In the genomic region with DNA sequence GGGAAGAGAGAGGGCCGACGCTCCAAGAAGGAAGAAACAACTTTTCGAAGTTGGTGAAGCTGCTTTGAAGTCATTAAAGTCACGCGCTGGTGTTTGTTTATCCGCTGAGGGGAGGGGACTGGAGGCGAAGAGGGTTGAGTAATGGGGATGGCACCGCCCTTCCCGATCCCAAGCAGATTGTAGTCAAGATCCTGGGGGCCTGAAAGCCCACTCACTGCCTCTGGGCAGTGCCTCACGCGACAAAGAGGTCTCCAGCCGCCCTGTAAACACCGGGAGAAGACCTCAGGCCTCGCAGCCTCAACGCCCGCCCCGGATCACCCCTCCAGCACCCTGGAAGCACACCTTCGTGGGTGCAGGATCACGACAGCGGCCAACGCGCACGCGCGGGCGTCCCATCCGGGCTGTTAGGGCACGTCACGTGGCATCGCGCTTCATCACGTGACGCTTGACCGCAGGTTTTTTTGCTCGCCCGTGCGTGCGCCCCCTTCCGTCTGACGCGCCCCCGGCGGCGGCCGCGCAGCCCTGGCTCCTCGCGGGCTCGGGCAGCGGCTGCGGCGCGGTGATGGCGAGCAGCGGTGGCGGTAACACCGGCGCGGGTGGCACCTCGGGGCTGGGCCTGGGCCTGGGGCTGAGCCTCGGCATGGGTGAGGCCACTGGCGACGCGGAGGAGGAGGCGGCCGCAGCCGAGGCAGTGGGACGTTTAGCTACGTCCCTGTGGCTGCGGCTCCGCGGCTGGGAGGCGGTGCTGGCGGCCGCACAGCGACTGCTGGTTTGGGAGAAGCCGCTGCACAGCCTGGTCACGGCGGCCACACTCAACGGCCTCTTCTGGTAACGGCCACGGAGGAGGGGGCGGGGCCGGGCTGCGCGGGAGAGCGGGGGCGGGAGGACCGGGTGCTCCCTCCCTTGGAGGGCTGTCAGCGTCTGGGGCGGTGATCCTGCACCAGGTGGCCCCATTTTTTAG, we compare ENCODE assay signal across 7 mouse cellular contexts. TPM values are rescaled to one million over a fixed set of nuclear protein-coding genes. Genes with fewer than 3 reads are reported as not detected.
DNase-seq lines count a peak whose midpoint lies in the region; ATAC-seq lines count a peak whose summit lies in the region.

TSS of gene Cnppd1 (minus strand) at position 411 of the 961 bp plus-strand sequence.
TSS of gene Retreg2 (plus strand) at position 478 of the 961 bp plus-strand sequence.

- H3K27ac ChIP-seq in embryonic facial prominence, embryonic 11.5 days (replicated peaks; ENCODE audit: low read depth, low read length) = peak within 1 kb of the TSS; percentile 73
- peak within 1 kb of the TSS; percentile 93 for H3K27ac ChIP-seq in limb, embryonic 11.5 days (replicated peaks; ENCODE audit: low read depth, low read length)
- H3K27ac ChIP-seq in midbrain, embryonic 14.5 days (replicated peaks; ENCODE audit: low read depth, low read length) = peak within 1 kb of the TSS; percentile 98

- H3K4me1 ChIP-seq in embryonic facial prominence, embryonic 11.5 days (ENCODE audit: control insufficient read depth, insufficient read depth, low read length) = no peaks in the 10 kb centered on the region
- peaks cover 7% of the 10 kb centered on the region for H3K4me1 ChIP-seq in limb, embryonic 11.5 days (ENCODE audit: control insufficient read depth, insufficient read depth, low read length)
- H3K4me1 ChIP-seq in midbrain, embryonic 14.5 days (ENCODE audit: control insufficient read depth, insufficient read depth, low read length) = peaks cover 17% of the 10 kb centered on the region

- H3K4me2 ChIP-seq in embryonic facial prominence, embryonic 11.5 days (ENCODE audit: low read depth, low read length) = peak within 1 kb of the TSS; percentile 94
- H3K4me2 ChIP-seq in limb, embryonic 11.5 days (ENCODE audit: low read depth, severe bottlenecking) = peak within 1 kb of the TSS; percentile 93
- peak within 1 kb of the TSS; percentile 97 for H3K4me2 ChIP-seq in midbrain, embryonic 14.5 days (ENCODE audit: low read length)

- H3K9ac ChIP-seq in embryonic facial prominence, embryonic 11.5 days (replicated peaks; ENCODE audit: low read length) = peak within 1 kb of the TSS; percentile 70
- H3K9ac ChIP-seq in limb, embryonic 11.5 days (ENCODE audit: low read length) = peak within 1 kb of the TSS; percentile 88
- H3K9ac ChIP-seq in midbrain, embryonic 14.5 days (replicated peaks; ENCODE audit: low read length) = peak within 1 kb of the TSS; percentile 97

- peaks cover 13% of the 10 kb centered on the region for H3K36me3 ChIP-seq in embryonic facial prominence, embryonic 11.5 days (replicated peaks; ENCODE audit: control insufficient read depth, insufficient read depth, low read depth, low read length)
- H3K36me3 ChIP-seq in limb, embryonic 11.5 days (ENCODE audit: control insufficient read depth, insufficient read depth, low read length) = peaks cover 12% of the 10 kb centered on the region
- peaks cover 55% of the 10 kb centered on the region for H3K36me3 ChIP-seq in midbrain, embryonic 14.5 days (ENCODE audit: control insufficient read depth, insufficient read depth, low read length)

- WGBS in embryonic facial prominence, embryonic 11.5 days = under 1% methylated on average over 70 of the region's 91 CpGs
- WGBS in limb, embryonic 11.5 days = under 1% methylated on average over 80 of the region's 91 CpGs
- under 1% methylated on average over 90 of the region's 91 CpGs for WGBS in midbrain, embryonic 14.5 days

- H3K4me3 ChIP-seq in embryonic facial prominence, embryonic 11.5 days (ENCODE audit: low read depth, low read length) = peak within 1 kb of the TSS; percentile 57
- H3K4me3 ChIP-seq in limb, embryonic 11.5 days (ENCODE audit: low read depth, low read length) = peak within 1 kb of the TSS; percentile 73
- peak within 1 kb of the TSS; percentile 92 for H3K4me3 ChIP-seq in midbrain, embryonic 14.5 days (replicated peaks; ENCODE audit: low read depth, low read length)

- DNase-seq in adrenal gland, postnatal 14 days = peak; percentile 98
- DNase-seq in embryonic facial prominence, embryonic 11.5 days (ENCODE audit: low spot score) = peak; percentile 96
- peak; percentile 100 for DNase-seq in heart, adult 11 months
- peak; percentile 98 for DNase-seq in kidney, adult 18-20 months
- DNase-seq in limb, embryonic 11.5 days (ENCODE audit: low spot score) = peak; percentile 97
- DNase-seq in midbrain, embryonic 14.5 days = peak; percentile 98
- peak; percentile 94 to 95 for DNase-seq in spleen, adult 18-20 months

- no peaks in the 10 kb centered on the region for H3K27me3 ChIP-seq in embryonic facial prominence, embryonic 11.5 days (ENCODE audit: control insufficient read depth, insufficient read depth, low read length)
- no peaks in the 10 kb centered on the region for H3K27me3 ChIP-seq in limb, embryonic 11.5 days (ENCODE audit: control insufficient read depth, insufficient read depth, low read length)
- H3K27me3 ChIP-seq in midbrain, embryonic 14.5 days (ENCODE audit: control insufficient read depth, insufficient read depth, low read length) = no peaks in the 10 kb centered on the region

- peak; percentile 85 for ATAC-seq in embryonic facial prominence, embryonic 11.5 days (replicated peaks; ENCODE audit: insufficient number of reproducible peaks, low FRiP score, low TSS enrichment, low read depth)
- peak; percentile 85 for ATAC-seq in limb, embryonic 11.5 days (ENCODE audit: insufficient number of reproducible peaks, low FRiP score, low TSS enrichment, low read depth)
- ATAC-seq in midbrain, embryonic 14.5 days (ENCODE audit: low FRiP score, low TSS enrichment) = peak; percentile 92

- no peaks in the 10 kb centered on the region for H3K9me3 ChIP-seq in embryonic facial prominence, embryonic 11.5 days (replicated peaks; ENCODE audit: control insufficient read depth, low read length)
- H3K9me3 ChIP-seq in limb, embryonic 11.5 days (ENCODE audit: control insufficient read depth, low read length) = no peaks in the 10 kb centered on the region
- H3K9me3 ChIP-seq in midbrain, embryonic 14.5 days (ENCODE audit: control insufficient read depth, low read length) = no peaks in the 10 kb centered on the region

RNA-seq across cellular contexts. Expression of gene Cnppd1, which starts in this region (rescaled TPM):
- 35.0 and 47.1 TPM in 2 replicates for total RNA-seq in adrenal gland, postnatal 14 days (2021)
- polyA plus RNA-seq in embryonic facial prominence, embryonic 11.5 days (2014; fragmentation: Nextera tagmentation; extraction: Ambion mirVana) = 33.8 and 37.2 TPM in 2 replicates
- 37.9 and 38.1 TPM in 2 replicates for polyA plus RNA-seq in limb, embryonic 11.5 days (2014; fragmentation: Nextera tagmentation; extraction: Ambion mirVana)
- polyA plus RNA-seq in midbrain, embryonic 14.5 days (2014; fragmentation: Nextera tagmentation; extraction: Ambion mirVana) = 48.8 and 52.5 TPM in 2 replicates

RNA-seq across cellular contexts. Expression of gene Retreg2, which starts in this region (rescaled TPM):
- 74.1 and 78.4 TPM in 2 replicates for total RNA-seq in adrenal gland, postnatal 14 days (2021)
- polyA plus RNA-seq in embryonic facial prominence, embryonic 11.5 days (2014; fragmentation: Nextera tagmentation; extraction: Ambion mirVana) = 27.7 and 38.0 TPM in 2 replicates
- polyA plus RNA-seq in limb, embryonic 11.5 days (2014; fragmentation: Nextera tagmentation; extraction: Ambion mirVana) = 30.4 and 32.6 TPM in 2 replicates
- polyA plus RNA-seq in midbrain, embryonic 14.5 days (2014; fragmentation: Nextera tagmentation; extraction: Ambion mirVana) = 126 and 133 TPM in 2 replicates

Comparison
In these comparisons a context has a peak if more than half of its experiments do, and no peak if none do; other contexts are left out.
1. Peak in every context shown above with its lines: DNase-seq, ATAC-seq, H3K4me3 ChIP-seq and H3K27ac ChIP-seq.